Mouse (Mus musculus) adrenal gland (tissue): ENCODE data around the gene Dync1i2.

Experiments used
- intact Hi-C: fragments of 180-260 bp; cut with DNase I; formaldehyde crosslinking; loops from one replicate; pipeline ENCODE4 v1.15.1; 2025

Gene Dync1i2

GRCm38 (mm10) chr2:71264585-71264984 is 53.1 kb downstream of the Dync1i2 start:
- intact Hi-C loops, result no loop called here

- intact Hi-C loops, result no loop called here
Observed at GRCm38 (mm10) chr2:71268691-71269090, 57.2 kb downstream of the Dync1i2 start.

- intact Hi-C loops, result no loop called here
Observed at GRCm38 (mm10) chr2:71269332-71269731, 57.8 kb downstream of the Dync1i2 start.

GRCm38 (mm10) chr2:71270085-71270484 is 58.6 kb downstream of the Dync1i2 start:
- intact Hi-C loops, result no loop called here

- intact Hi-C loops, result no loop called here
Observed at GRCm38 (mm10) chr2:71273955-71274679, 62.6 kb downstream of the Dync1i2 start.

- intact Hi-C loops, result no loop called here
Observed at GRCm38 (mm10) chr2:71275734-71276133, 64.2 kb downstream of the Dync1i2 start.

- intact Hi-C loops, result no loop called here
Observed at GRCm38 (mm10) chr2:71278791-71279775, 67.6 kb downstream of the Dync1i2 start.

- intact Hi-C loops, result no loop called here
Observed at GRCm38 (mm10) chr2:71281981-71282380, 70.5 kb downstream of the Dync1i2 start.

GRCm38 (mm10) chr2:71290107-71290775 is 78.7 kb downstream of the Dync1i2 start:
- intact Hi-C loops, result no loop called here

GRCm38 (mm10) chr2:71291566-71291965 is 80.1 kb downstream of the Dync1i2 start:
- intact Hi-C loops, result no loop called here

GRCm38 (mm10) chr2:71293983-71294382 is 82.5 kb downstream of the Dync1i2 start:
- intact Hi-C loops, result no loop called here

- intact Hi-C loops, result no loop called here
Observed at GRCm38 (mm10) chr2:71294489-71294888, 83.0 kb downstream of the Dync1i2 start.

- intact Hi-C loops, result no loop called here
Observed at GRCm38 (mm10) chr2:71295844-71296243, 84.3 kb downstream of the Dync1i2 start.

GRCm38 (mm10) chr2:71297501-71297900 is 86.0 kb downstream of the Dync1i2 start:
- intact Hi-C loops, result no loop called here

- intact Hi-C loops, result no loop called here
Observed at GRCm38 (mm10) chr2:71298729-71299128, 87.2 kb downstream of the Dync1i2 start.

GRCm38 (mm10) chr2:71302156-71302663 is 90.7 kb downstream of the Dync1i2 start:
- intact Hi-C loops, result no loop called here

GRCm38 (mm10) chr2:71303221-71303620 is 91.7 kb downstream of the Dync1i2 start:
- intact Hi-C loops, result no loop called here

GRCm38 (mm10) chr2:71304821-71305220 is 93.3 kb downstream of the Dync1i2 start:
- intact Hi-C loops, result no loop called here

- intact Hi-C loops, result no loop called here
Observed at GRCm38 (mm10) chr2:71306357-71306756, 94.9 kb downstream of the Dync1i2 start.

GRCm38 (mm10) chr2:71309726-71310125 is 98.2 kb downstream of the Dync1i2 start:
- intact Hi-C loops, result no loop called here

- intact Hi-C loops, result no loop called here
Observed at GRCm38 (mm10) chr2:71312067-71312466, 100.6 kb downstream of the Dync1i2 start.
